Mouse (Mus musculus) heart, embryonic 10.5 days (tissue): ENCODE data around the gene Maff. TPM values are rescaled to one million over a fixed set of nuclear protein-coding genes. Genes with fewer than 3 reads are reported as not detected.

Experiments used
- microRNA counts: library from miRNA; unstranded; fragments of <30 nt; microRNA quantifications from one replicate; lab custom pipeline; 2017
- microRNA-seq: library from miRNA; unstranded; fragments of <30 nt; microRNA quantifications from one replicate; pipeline ENCODE4, GENCODE M21; 2017
- polyA plus RNA-seq: library from polyadenylated mRNA; unstranded; fragments of >200 nt; fragmentation: Nextera tagmentation; extraction: Ambion mirVana; gene quantifications from 2 replicates; pipeline ENCODE4 v1.2.1, GENCODE M21; 2016

Maff gene
- polyA plus RNA-seq, 1 experiment from 2014 or later = 2.0 TPM

MicroRNAs within 50 kb of the gene (microRNA counts, 519-probe panel; counts per million panel counts)
- microRNA mmu-miR-1943 (lab: Ali Mortazavi, UCI) = not detected

Small RNAs within 50 kb of the gene (microRNA-seq; reads per million reads assigned to microRNA genes)
- gene Mir1943 = 3.0 reads per million, percentile 5 among the genes with 10 or more reads in this experiment

Other genes starting within 250 kb of the Maff start
- gene Micall1, start 237.7 kb upstream of the Maff start, polyA plus RNA-seq = 13.1 and 14.5 TPM in 2 replicates
- 289 and 326 TPM in 2 replicates for gene Polr2f, start 205.6 kb upstream of the Maff start, polyA plus RNA-seq
- 6.0 and 8.1 TPM in 2 replicates for gene 1700088E04Rik, start 205.4 kb upstream of the Maff start, polyA plus RNA-seq
- gene Sox10, start 181.4 kb upstream of the Maff start, polyA plus RNA-seq = 0.34 and 1.6 TPM in 2 replicates
- gene Pick1, start 117.4 kb upstream of the Maff start, polyA plus RNA-seq = 41.0 and 41.3 TPM in 2 replicates
- gene Gm49486, start 117.2 kb upstream of the Maff start, polyA plus RNA-seq = 0.16 and 0.39 TPM in 2 replicates
- gene Slc16a8, start 91.9 kb upstream of the Maff start, polyA plus RNA-seq = 0.15 and 0.26 TPM in 2 replicates
- gene Baiap2l2, start 61.1 kb upstream of the Maff start, polyA plus RNA-seq = 10.2 and 14.7 TPM in 2 replicates
- 17.2 and 17.3 TPM in 2 replicates for gene Pla2g6, start 18.2 kb upstream of the Maff start, polyA plus RNA-seq
- gene Tmem184b, start 56.9 kb downstream of the Maff start, polyA plus RNA-seq = 67.7 and 76.3 TPM in 2 replicates
- 87.9 and 102 TPM in 2 replicates for gene Csnk1e, start 108.9 kb downstream of the Maff start, polyA plus RNA-seq
- gene Kcnj4, start 158.6 kb downstream of the Maff start, polyA plus RNA-seq = 0.06 TPM in 1 of 2 replicates, not detected in the other
- gene Kdelr3, start 169.8 kb downstream of the Maff start, polyA plus RNA-seq = 29.8 and 40.5 TPM in 2 replicates
- 33.3 and 37.5 TPM in 2 replicates for gene Ddx17, start 200.1 kb downstream of the Maff start, polyA plus RNA-seq